Mouse (Mus musculus) brain, embryonic 14.5 days (tissue): ENCODE measurements around the gene Terb2. TPM values are rescaled to one million over a fixed set of nuclear protein-coding genes. Genes with fewer than 3 reads are reported as not detected.

Source experiments
- DNase-seq: peaks from one replicate; pipeline ENCODE4 v3.0.0-alpha.2; 2011; ENCODE audit warnings: low read depth
- CTCF ChIP-seq: fragments of 200-500 bp; IDR thresholded peaks from 2 replicates; pipeline ENCODE4 v1.5.1; 2012; ENCODE audit warnings: inconsistent platforms, mild to moderate bottlenecking, moderate library complexity, borderline replicate concordance; ENCODE audit not compliant: insufficient read depth, insufficient read length; ENCODE audit errors: extremely low read depth
- POLR2A ChIP-seq: fragments of 200-500 bp; IDR thresholded peaks from 2 replicates; pipeline ENCODE4 v1.6.1; 2012; ENCODE audit warnings: mild to moderate bottlenecking, inconsistent platforms, borderline replicate concordance; ENCODE audit not compliant: poor library complexity, insufficient read depth, insufficient read length, severe bottlenecking; ENCODE audit errors: extremely low read depth
- polyA plus RNA-seq: library from polyadenylated mRNA; depleted of rRNA; stranded (reverse); fragments of >200 nt; gene quantifications from 2 replicates; pipeline ENCODE4 v1.2.3, GENCODE M21; 2012

The Terb2 gene
- polyA plus RNA-seq, 1 experiment = not detected

GRCm38 (mm10) chr2:122163430-122164195 lies 22.5 kb upstream of the Terb2 start:
- TF ChIP-seq POLR2A (no peak), CTCF (no peak)
- no peak for DNase-seq

GRCm38 (mm10) chr2:122164293-122164692 lies 21.8 kb upstream of the Terb2 start:
- no peak for DNase-seq
- TF ChIP-seq CTCF (no peak), POLR2A (no peak)

GRCm38 (mm10) chr2:122171292-122171691 lies 14.8 kb upstream of the Terb2 start:
- TF ChIP-seq POLR2A (no peak), CTCF (no peak)
- DNase-seq = no peak

- DNase-seq = peak; percentile 66
These were observed 13.9 kb upstream of the Terb2 start for GRCm38 (mm10) chr2:122172188-122172587.

GRCm38 (mm10) chr2:122180051-122180822 lies 5.8 kb upstream of the Terb2 start:
- DNase-seq = no peak
- TF ChIP-seq POLR2A = no peak
- no peak for TF ChIP-seq CTCF

More at GRCm38 (mm10) chr2:122172188-122172587, 13.9 kb upstream of the Terb2 start:
- TF ChIP-seq POLR2A = no peak
- no peak for TF ChIP-seq CTCF

- no peak for DNase-seq
- no peak for TF ChIP-seq CTCF
- TF ChIP-seq POLR2A = no peak
These were observed 986 bp upstream of the Terb2 start for GRCm38 (mm10) chr2:122185086-122185485.

GRCm38 (mm10) chr2:122186751-122187150 lies 679 bp downstream of the Terb2 start:
- TF ChIP-seq POLR2A (no peak), CTCF (no peak)
- DNase-seq = no peak

GRCm38 (mm10) chr2:122191849-122192248 lies 5.8 kb downstream of the Terb2 start:
- no peak for DNase-seq
- no peak for TF ChIP-seq CTCF
- TF ChIP-seq POLR2A = no peak

- peak; percentile 84 for DNase-seq
- TF ChIP-seq POLR2A = no peak
- peak; percentile 45; the same call in 1 of the 2 replicates for TF ChIP-seq CTCF
These were observed 8.4 kb downstream of the Terb2 start for GRCm38 (mm10) chr2:122194509-122194929.

GRCm38 (mm10) chr2:122201501-122201900 lies 15.4 kb downstream of the Terb2 start:
- TF ChIP-seq POLR2A (no peak), CTCF (no peak)

GRCm38 (mm10) chr2:122206440-122207107 lies 20.5 kb downstream of the Terb2 start:
- TF ChIP-seq POLR2A (no peak), CTCF (no peak)
- DNase-seq = no peak

More at GRCm38 (mm10) chr2:122201501-122201900, 15.4 kb downstream of the Terb2 start:
- no peak for DNase-seq
